Mouse (Mus musculus): ENCODE results near the gene Dmtf1.
A peak's percentile ranks its signal among the peaks of the same experiment; 100 is the strongest.
"Not testable (repeated sequence)": the region's sequence is repeated elsewhere in the genome, so short reads cannot be mapped to it uniquely, and the experiment has no call there.

DNA sequence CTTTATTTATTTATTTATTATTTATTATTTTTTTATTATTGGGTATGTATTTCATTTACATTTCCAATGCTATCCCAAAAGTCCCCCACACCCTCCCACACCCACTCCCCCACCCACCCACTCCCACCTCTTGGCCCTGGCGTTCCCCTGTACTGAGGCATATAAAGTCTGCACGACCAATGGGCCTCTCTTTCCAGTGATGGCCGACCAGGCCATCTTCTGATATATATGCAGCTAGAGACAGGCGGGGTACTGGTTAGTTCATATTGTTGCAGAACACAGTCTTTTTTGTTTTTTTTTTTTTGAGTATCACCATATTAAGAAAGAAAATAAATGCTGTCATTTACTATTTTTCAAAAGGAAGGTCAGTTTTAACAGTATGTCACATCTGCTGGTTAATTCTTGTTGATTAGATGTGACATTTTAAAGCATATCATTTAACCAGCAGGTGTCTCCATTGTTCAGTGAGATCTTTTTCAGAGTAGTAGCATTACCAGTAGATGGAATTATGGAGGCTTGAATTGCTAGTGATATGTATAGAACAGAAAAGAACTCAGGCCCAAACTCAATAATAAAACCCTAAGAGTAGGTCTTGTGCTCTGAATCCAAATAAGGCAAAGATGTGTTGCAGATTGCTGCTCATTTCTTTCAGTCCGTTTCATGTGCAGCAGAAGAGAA, 7.9 kb upstream of the Dmtf1 start:
- peak; percentile 59 for TF ChIP-seq CTCF (IDR thresholded peaks at IDR 0.05)
- TF ChIP-seq EP300 (IDR thresholded peaks at IDR 0.05), result not testable (repeated sequence)

All from lung, postnatal 0 days (tissue).